11 mouse cellular contexts compared by ENCODE assay signal in the genomic region with DNA sequence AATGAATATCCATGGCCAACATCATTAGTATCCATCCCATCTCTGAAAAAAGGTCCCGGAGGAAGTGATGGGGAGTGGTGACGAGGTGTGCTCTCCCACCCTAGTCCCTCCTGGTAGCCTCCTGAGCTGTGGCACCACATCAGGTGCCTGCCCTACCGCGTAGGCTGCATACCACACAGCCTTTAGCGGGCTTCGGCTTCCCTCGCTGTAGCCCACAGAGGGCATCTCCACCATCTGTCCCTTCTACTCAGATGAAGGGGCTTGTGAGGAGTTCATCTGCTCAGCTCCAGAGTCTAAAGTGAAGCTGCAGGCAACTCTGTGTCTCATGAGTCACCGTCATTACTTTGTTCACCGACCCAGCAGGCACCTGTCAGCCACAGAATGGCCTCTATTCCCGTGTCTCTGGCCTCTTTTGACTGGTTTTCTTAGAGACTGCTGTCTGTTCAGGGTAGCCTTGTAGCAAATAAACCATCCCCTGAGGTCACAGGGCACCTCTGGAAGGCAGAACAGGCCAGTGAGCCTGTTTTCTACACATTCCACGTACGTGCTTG.
DNase-seq lines count a peak whose midpoint lies in the region; ATAC-seq and TF ChIP-seq lines count a peak whose summit lies in the region.
"Had no signal": no experiment of that assay in that cellular context is flagged by ENCODE, and none has a peak within 500 bp of the region (broad histone marks: within the 10 kb centered on the region; RNA-seq: fewer than 3 reads in every experiment).

No protein-coding gene starts in this region.

- no peak overlapping the region for H3K4me2 ChIP-seq in lung, embryonic 14.5 days
- H3K4me2 ChIP-seq in heart, embryonic 15.5 days: peak overlapping the region; percentile 59
- no peak overlapping the region for H3K4me2 ChIP-seq in midbrain, postnatal 0 days (ENCODE audit: low read depth, low read length, poor library complexity, severe bottlenecking)
- H3K4me2 ChIP-seq: embryonic facial prominence, embryonic 12.5 days had no signal

- H3K4me3 ChIP-seq in heart, embryonic 10.5 days: no peak overlapping the region
- H3K4me3 ChIP-seq in lung, embryonic 14.5 days (ENCODE audit: low read depth, low read length): no peak overlapping the region
- H3K4me3 ChIP-seq in heart, embryonic 15.5 days: no peak overlapping the region
- H3K4me3 ChIP-seq in midbrain, postnatal 0 days (ENCODE audit: low read depth, low read length): no peak overlapping the region
- H3K4me3 ChIP-seq: embryonic facial prominence, embryonic 12.5 days had no signal

- no peaks in the 10 kb centered on the region for H3K9me3 ChIP-seq in heart, embryonic 10.5 days
- no peaks in the 10 kb centered on the region for H3K9me3 ChIP-seq in lung, embryonic 14.5 days (ENCODE audit: low read depth, low read length)
- H3K9me3 ChIP-seq in heart, embryonic 15.5 days (replicated peaks): no peaks in the 10 kb centered on the region
- no peaks in the 10 kb centered on the region for H3K9me3 ChIP-seq in midbrain, postnatal 0 days (ENCODE audit: low read length)
- H3K9me3 ChIP-seq: embryonic facial prominence, embryonic 12.5 days had no signal

- peak overlapping the region; percentile 85 for H3K27ac ChIP-seq in heart, embryonic 10.5 days
- peak overlapping the region; percentile 85 for H3K27ac ChIP-seq in lung, embryonic 14.5 days (ENCODE audit: low read depth)
- H3K27ac ChIP-seq in heart, embryonic 15.5 days: peak overlapping the region; percentile 97
- peak overlapping the region; percentile 34; the same call in 1 of the 2 replicates for H3K27ac ChIP-seq in midbrain, postnatal 0 days (ENCODE audit: low read depth, low read length)
- H3K27ac ChIP-seq: embryonic facial prominence, embryonic 12.5 days had no signal

- H3K36me3 ChIP-seq in heart, embryonic 10.5 days: peaks cover 12% of the 10 kb centered on the region
- no peaks in the 10 kb centered on the region for H3K36me3 ChIP-seq in lung, embryonic 14.5 days (ENCODE audit: insufficient read depth)
- no peaks in the 10 kb centered on the region for H3K36me3 ChIP-seq in heart, embryonic 15.5 days
- H3K36me3 ChIP-seq in midbrain, postnatal 0 days (ENCODE audit: insufficient read depth, low read length): no peaks in the 10 kb centered on the region
- H3K36me3 ChIP-seq: embryonic facial prominence, embryonic 12.5 days had no signal

- H3K27me3 ChIP-seq in heart, embryonic 10.5 days (ENCODE audit: insufficient read depth, poor library complexity, severe bottlenecking): no peaks in the 10 kb centered on the region
- H3K27me3 ChIP-seq in lung, embryonic 14.5 days (ENCODE audit: insufficient read depth, low read length): no peaks in the 10 kb centered on the region
- H3K27me3 ChIP-seq in heart, embryonic 15.5 days: no peaks in the 10 kb centered on the region
- H3K27me3 ChIP-seq in midbrain, postnatal 0 days (ENCODE audit: insufficient read depth, low read length): no peaks in the 10 kb centered on the region
- H3K27me3 ChIP-seq: embryonic facial prominence, embryonic 12.5 days had no signal

- no peak for DNase-seq in heart, embryonic 10.5 days (ENCODE audit: low spot score)
- no peak for DNase-seq in heart, adult 18-20 months
- DNase-seq in lung, embryonic 14.5 days: no peak
- DNase-seq in lung, postnatal 10 days: no peak
- no peak for DNase-seq in midbrain, postnatal 0 days (ENCODE audit: low spot score)
- DNase-seq in testis, postnatal 14 days (ENCODE audit: low spot score): no peak
- DNase-seq in urinary bladder, postnatal 36 days (ENCODE audit: low spot score in 2 of 2): no peak
- DNase-seq: liver, postnatal 0 days had no signal

- ATAC-seq in lung, embryonic 14.5 days (ENCODE audit: insufficient read depth): no peak
- no peak for ATAC-seq in heart, embryonic 15.5 days (replicated peaks; ENCODE audit: insufficient number of reproducible peaks, insufficient read depth, low FRiP score, low read depth)
- ATAC-seq in midbrain, postnatal 0 days (ENCODE audit: low FRiP score): no peak
- ATAC-seq: inflammation-experienced regulatory T-cells, adult 6 months; liver, postnatal 0 days had no signal

- WGBS in heart, embryonic 10.5 days: 81% methylated on average over 12 of the region's 12 CpGs
- WGBS in lung, embryonic 14.5 days: 77% methylated on average over 12 of the region's 12 CpGs
- 68% methylated on average over 12 of the region's 12 CpGs for WGBS in heart, embryonic 15.5 days
- WGBS in midbrain, postnatal 0 days: 71% methylated on average over 12 of the region's 12 CpGs

- peaks cover 97% of the 10 kb centered on the region for H3K4me1 ChIP-seq in heart, embryonic 10.5 days
- H3K4me1 ChIP-seq in lung, embryonic 14.5 days (ENCODE audit: insufficient read depth): peaks cover 12% of the 10 kb centered on the region; the same call in 1 of the 2 replicates
- H3K4me1 ChIP-seq in heart, embryonic 15.5 days (replicated peaks): peaks cover 94% of the 10 kb centered on the region
- H3K4me1 ChIP-seq in midbrain, postnatal 0 days (ENCODE audit: insufficient read depth, low read length): 0 out of 2 replicates have a peak, but pooled peaks cover 3% of the 10 kb centered on the region

- no peak for TF ChIP-seq CTCF in lung, embryonic 14.5 days (IDR thresholded peaks at IDR 0.05; ENCODE audit: low read depth)
- TF ChIP-seq CTCF in midbrain, postnatal 0 days (IDR thresholded peaks at IDR 0.05): no peak

- H3K9ac ChIP-seq in lung, embryonic 14.5 days: no peak overlapping the region
- no peak overlapping the region; the same call in 1 of the 2 replicates for H3K9ac ChIP-seq in heart, embryonic 15.5 days
- no peak overlapping the region for H3K9ac ChIP-seq in midbrain, postnatal 0 days (replicated peaks; ENCODE audit: low read length, poor library complexity, severe bottlenecking)
- H3K9ac ChIP-seq: embryonic facial prominence, embryonic 12.5 days; liver, postnatal 0 days had no signal

Comparison
In these comparisons a context has a peak if more than half of its experiments do, and no peak if none do; other contexts are left out.
1. H3K27ac ChIP-seq: peak in every context shown above with its lines; median percentile 97 in heart, embryonic 15.5 days; 85 in heart, embryonic 10.5 days; 85 in lung, embryonic 14.5 days; 34 in midbrain, postnatal 0 days.